Mouse (Mus musculus) CH12.LX (cell line): ENCODE results near the gene St6gal1. TPM values are rescaled to one million over a fixed set of nuclear protein-coding genes. Genes with fewer than 3 reads are reported as not detected.

ENCODE experiments used
- DNase-seq: peaks from one replicate; pipeline ENCODE4 v3.0.0-alpha.2; 2013; ENCODE audit errors: extremely low read depth
- H3K27ac ChIP-seq: 2 replicates; pipeline ENCODE4 v1.5.1; 2012; ENCODE audit warnings: low read depth, mild to moderate bottlenecking, control low read depth, moderate library complexity; ENCODE audit not compliant: insufficient read depth
- H3K27me3 ChIP-seq: replicated peaks from 2 replicates; pipeline ENCODE3; 2012; ENCODE audit warnings: inconsistent platforms
- H3K36me3 ChIP-seq, 2 experiments: replicated peaks in 1 of 2; 2 replicates each; pipeline versions ENCODE3 to v1.6.1; 2012; ENCODE audit warnings: inconsistent platforms in 1 of 2, low read length in 1 of 2, mild to moderate bottlenecking in 1 of 2, mixed read lengths in 1 of 2, moderate library complexity in 1 of 2; ENCODE audit not compliant: control insufficient read depth in 1 of 2, insufficient read depth in 1 of 2
- H3K4me1 ChIP-seq, 2 experiments: 2 replicates each; pipeline ENCODE4 v1.6.1; 2012; ENCODE audit warnings: inconsistent platforms in 1 of 2, moderate library complexity in 1 of 2; ENCODE audit not compliant: insufficient read depth in 2 of 2, control insufficient read depth in 1 of 2
- H3K4me2 ChIP-seq: 2 replicates; pipeline ENCODE4 v1.6.1; 2012; ENCODE audit warnings: low read depth, mild to moderate bottlenecking, control low read depth; ENCODE audit not compliant: poor library complexity, insufficient read depth, severe bottlenecking
- H3K4me3 ChIP-seq, 3 experiments: fragments of 150-350 bp in 1 of 3; sonication (generic) in 1 of 3; replicated peaks in 1 of 3; 2 replicates each; pipeline versions ENCODE3 to v1.5.1; 2011 to 2012; ENCODE audit warnings: low read depth in 2 of 3, low read length in 2 of 3, mild to moderate bottlenecking in 2 of 3, moderate library complexity in 2 of 3, control low read depth in 1 of 3, improper control_type of control experiment in 1 of 3, inconsistent platforms in 1 of 3, mixed read lengths in 1 of 3; ENCODE audit not compliant: poor library complexity in 1 of 3
- H3K79me2 ChIP-seq: replicated peaks from 2 replicates; pipeline ENCODE4 v1.6.1; 2012; ENCODE audit warnings: mild to moderate bottlenecking, moderate library complexity; ENCODE audit not compliant: control insufficient read depth, poor library complexity, insufficient read depth, severe bottlenecking; ENCODE audit errors: extremely low read depth
- H3K9ac ChIP-seq: 2 replicates; pipeline ENCODE4 v1.6.1; 2012; ENCODE audit warnings: low read depth, mild to moderate bottlenecking, control low read depth, moderate library complexity; ENCODE audit not compliant: insufficient read depth
- H3K9me3 ChIP-seq: replicated peaks from 2 replicates; pipeline ENCODE3; 2012; ENCODE audit warnings: low read length, inconsistent platforms, mixed read lengths
- BHLHE40 ChIP-seq: IDR thresholded peaks from 2 replicates; pipeline ENCODE4 v1.6.1; 2011; ENCODE audit warnings: mild to moderate bottlenecking, low read depth, low read length, improper control_type of control experiment
- CHD2 ChIP-seq: IDR thresholded peaks from 2 replicates; pipeline ENCODE4 v1.6.1; 2011; ENCODE audit warnings: low read length, improper control_type of control experiment
- E2F4 ChIP-seq: IDR thresholded peaks from 2 replicates; pipeline ENCODE4 v1.6.1; 2011; ENCODE audit warnings: low read depth, low read length, improper control_type of control experiment; ENCODE audit not compliant: insufficient replicate concordance
- ELF1 ChIP-seq: IDR thresholded peaks from 2 replicates; pipeline ENCODE4 v1.6.1; 2014; ENCODE audit warnings: low read depth, mild to moderate bottlenecking, inconsistent platforms, low read length, improper control_type of control experiment
- EP300 ChIP-seq: IDR thresholded peaks from 2 replicates; pipeline ENCODE4 v1.6.1; 2011; ENCODE audit warnings: low read length, improper control_type of control experiment
- ETS1 ChIP-seq: conservative IDR thresholded peaks from 2 replicates; pipeline ENCODE4 v1.6.1; 2012; ENCODE audit warnings: low read depth, mild to moderate bottlenecking, inconsistent platforms, low read length, improper control_type of control experiment, moderate library complexity
- GABPA ChIP-seq: IDR thresholded peaks from 2 replicates; pipeline ENCODE4 v1.6.1; 2012; ENCODE audit warnings: low read depth, low read length, improper control_type of control experiment, inconsistent platforms; ENCODE audit not compliant: insufficient replicate concordance
- HCFC1 ChIP-seq: IDR thresholded peaks from 2 replicates; pipeline ENCODE4 v1.6.1; 2012; ENCODE audit warnings: low read depth, mild to moderate bottlenecking, inconsistent platforms, low read length, improper control_type of control experiment
- IRF4 ChIP-seq: IDR thresholded peaks from 2 replicates; pipeline ENCODE4 v1.6.1; 2014; ENCODE audit warnings: low read depth, mild to moderate bottlenecking, inconsistent platforms, low read length, improper control_type of control experiment
- JUN ChIP-seq: IDR thresholded peaks from 2 replicates; pipeline ENCODE4 v1.6.1; 2011; ENCODE audit warnings: low read depth, mild to moderate bottlenecking, low read length, improper control_type of control experiment, moderate library complexity; ENCODE audit not compliant: insufficient read depth
- MAZ ChIP-seq: IDR thresholded peaks from 2 replicates; pipeline ENCODE4 v1.6.1; 2012; ENCODE audit warnings: low read depth, mild to moderate bottlenecking, inconsistent platforms, low read length, improper control_type of control experiment, moderate library complexity
- MEF2A ChIP-seq: IDR thresholded peaks from 2 replicates; pipeline ENCODE4 v1.6.1; 2014; ENCODE audit warnings: low read depth, mild to moderate bottlenecking, inconsistent platforms, low read length, improper control_type of control experiment, borderline replicate concordance
- MXI1 ChIP-seq: IDR thresholded peaks from 2 replicates; pipeline ENCODE4 v1.6.1; 2011; ENCODE audit warnings: mild to moderate bottlenecking, low read depth, low read length, improper control_type of control experiment
- MYC ChIP-seq: IDR thresholded peaks from 2 replicates; pipeline ENCODE4 v1.6.1; 2011; ENCODE audit warnings: low read depth, mild to moderate bottlenecking, improper control_type of control experiment, low read length
- NRF1 ChIP-seq: IDR thresholded peaks from 2 replicates; pipeline ENCODE4 v1.6.1; 2014; ENCODE audit warnings: low read depth, mild to moderate bottlenecking, inconsistent platforms, low read length, improper control_type of control experiment, moderate library complexity
- PAX5 ChIP-seq: IDR thresholded peaks from 2 replicates; pipeline ENCODE4 v1.6.1; 2012; ENCODE audit warnings: low read length, inconsistent platforms, mixed read lengths
- POLR2A ChIP-seq: IDR thresholded peaks from 2 replicates; pipeline ENCODE4 v1.6.1; 2011; ENCODE audit warnings: low read depth, mild to moderate bottlenecking, improper control_type of control experiment, low read length
- POLR2AphosphoS2 ChIP-seq: IDR thresholded peaks from 2 replicates; pipeline ENCODE4 v1.6.1; 2011; ENCODE audit warnings: low read depth, low read length, improper control_type of control experiment
- TBP ChIP-seq: conservative IDR thresholded peaks from 2 replicates; pipeline ENCODE4 v1.6.1; 2011; ENCODE audit warnings: low read depth, low read length, improper control_type of control experiment
- ZC3H11A ChIP-seq: IDR thresholded peaks from 2 replicates; pipeline ENCODE4 v1.6.1; 2012; ENCODE audit warnings: low read depth, mild to moderate bottlenecking, inconsistent platforms, low read length, improper control_type of control experiment
- ZMIZ1 ChIP-seq: IDR thresholded peaks from 2 replicates; pipeline ENCODE4 v1.6.1; 2012; ENCODE audit warnings: low read depth, mild to moderate bottlenecking, inconsistent platforms, low read length, improper control_type of control experiment
- ZNF384 ChIP-seq: IDR thresholded peaks from 2 replicates; pipeline ENCODE4 v1.6.1; 2012; ENCODE audit warnings: low read depth, low read length, improper control_type of control experiment, inconsistent platforms
- dilution Hi-C: fragments of 300-500 bp; cut with MboI; formaldehyde crosslinking; loops from 2 replicates; pipeline ENCODE4 v1.14.3; 2020; ENCODE audit warnings: low sequenced_read_pairs; ENCODE audit not compliant: extremely low pct_unique_long_range_greater_than_20kb, extremely low pct_ligation_motif_present
- in situ Hi-C: fragments of 300-500 bp; cut with MboI; formaldehyde crosslinking; loops from 3 replicates; pipeline ENCODE4 v1.14.3; 2019; ENCODE audit warnings: low sequenced_read_pairs, low pct_ligation_motif_present, low pct_unique_long_range_greater_than_20kb, mixed read lengths
- polyA plus RNA-seq: library from polyadenylated mRNA; unstranded; fragments of >175 nt; gene quantifications from 2 replicates; pipeline ENCODE4 v1.2.1, GENCODE M21; 2012; ENCODE audit warnings: low read depth; ENCODE audit not compliant: insufficient read length
- total RNA-seq, 2 experiments: library from RNA; depleted of rRNA; stranded (reverse); fragments of 300-350 nt in 1 of 2; fragments of >200 nt in 1 of 2; gene quantifications; 2 replicates each; pipeline ENCODE4 v1.2.3; 2012 to 2014

St6gal1 gene
- total and polyA plus RNA-seq, 3 experiments = 64.5 to 168 (median 67.8) TPM

GRCm38 (mm10) chr16:23225821-23226600, 1.5 kb downstream of the St6gal1 start (continued):
- TF ChIP-seq POLR2AphosphoS2 = no peak
- TF ChIP-seq MAZ = peak; percentile 13; the same call in 1 of the 2 replicates
- peak; percentile 10 for TF ChIP-seq IRF4
- TF ChIP-seq MYC = no peak

- peak overlapping the region; percentile 70 to 89 (median 74) for H3K4me3 ChIP-seq
- peaks cover 3 to 53% of the 10 kb centered on the region in 2 experiments for H3K4me1 ChIP-seq
- dilution Hi-C loops (no loop called here), in situ Hi-C loops (loop anchor here (5.0 kb wide), 2 partner anchors 46 to 74 kb away; no protein-coding TSS in a partner anchor)
- no peak overlapping the region for H3K27ac ChIP-seq
- H3K9me3 ChIP-seq = no peaks in the 10 kb centered on the region
- peak overlapping the region; percentile 51 for H3K9ac ChIP-seq
- peak overlapping the region; percentile 84 for H3K4me2 ChIP-seq
- DNase-seq = no peak
- H3K27me3 ChIP-seq = no peaks in the 10 kb centered on the region
- H3K36me3 ChIP-seq = peaks cover 0 to 8% of the 10 kb centered on the region in 2 experiments
- no peaks in the 10 kb centered on the region for H3K79me2 ChIP-seq
- TF ChIP-seq ZMIZ1 = no peak
- TF ChIP-seq ZC3H11A = no peak
- no peak for TF ChIP-seq ETS1
- no peak for TF ChIP-seq GABPA
- no peak for TF ChIP-seq ELF1
- no peak for TF ChIP-seq MXI1
- TF ChIP-seq BHLHE40 = no peak
- TF ChIP-seq HCFC1 = no peak
- TF ChIP-seq CHD2 = no peak
- no peak for TF ChIP-seq PAX5
- no peak; the same call in 1 of the 2 replicates for TF ChIP-seq ZNF384
- TF ChIP-seq JUN = no peak
- TF ChIP-seq EP300 = no peak
- TF ChIP-seq TBP = no peak
- no peak for TF ChIP-seq E2F4
- TF ChIP-seq POLR2AphosphoS2 = no peak
- TF ChIP-seq POLR2A = no peak
- TF ChIP-seq MAZ = no peak
- no peak for TF ChIP-seq MEF2A
- TF ChIP-seq NRF1 = no peak
- TF ChIP-seq, all 38 proteins: peak for 0
Measured at GRCm38 (mm10) chr16:23226601-23227351, 2.2 kb downstream of the St6gal1 start.
